Mouse (Mus musculus): ENCODE results near the gene Nras. TPM values are rescaled to one million over a fixed set of nuclear protein-coding genes. Genes with fewer than 3 reads are reported as not detected.

The Nras gene
- total RNA-seq (2017), result 104 and 110 TPM in 2 replicates

DNA sequence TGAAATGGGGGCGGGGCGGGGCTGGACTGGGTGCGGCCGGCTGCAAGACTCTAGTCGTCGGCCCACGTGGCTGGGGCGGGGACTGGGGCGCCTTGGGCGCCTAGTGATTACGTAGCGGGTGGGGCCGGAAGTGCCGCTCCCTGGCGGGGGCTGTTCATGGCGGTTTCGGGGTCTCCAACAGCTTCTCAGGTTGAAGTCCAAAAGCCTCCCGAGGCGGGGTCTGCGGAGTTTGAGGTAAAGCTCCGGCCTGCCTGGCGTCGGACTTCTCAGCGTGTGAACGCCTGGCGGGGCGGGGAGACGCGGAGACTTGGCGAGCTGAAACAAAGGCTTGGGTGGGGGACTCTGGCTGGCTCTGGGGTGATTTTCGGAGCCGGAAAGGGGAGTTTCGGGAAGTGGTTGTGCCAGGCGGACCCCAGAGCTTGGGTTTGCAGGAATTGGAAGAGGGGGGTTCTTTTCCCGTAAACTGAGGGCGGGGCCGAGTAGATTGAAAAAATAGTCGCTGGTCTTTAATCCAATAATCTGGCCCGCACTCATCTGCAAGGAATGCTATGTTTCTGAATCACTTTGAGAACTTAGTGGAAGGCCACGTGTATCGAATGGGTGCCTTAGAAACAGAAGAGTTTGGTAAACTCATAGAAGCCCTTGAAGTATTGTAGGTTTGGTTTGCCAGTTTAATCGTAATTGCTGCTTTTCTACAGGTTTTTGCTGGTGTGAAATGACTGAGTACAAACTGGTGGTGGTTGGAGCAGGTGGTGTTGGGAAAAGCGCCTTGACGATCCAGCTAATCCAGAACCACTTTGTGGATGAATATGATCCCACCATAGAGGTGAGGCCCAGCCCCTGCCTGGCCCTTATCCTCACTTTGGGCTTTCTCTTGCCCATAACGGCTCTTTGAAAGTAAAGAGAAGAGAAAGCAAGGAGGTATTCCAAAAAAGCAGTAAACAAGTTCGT is at the start of gene Nras:
Gene Nras (plus strand): TSS at position 79 of the 951 bp plus-strand sequence.
- peak; percentile 98 for ATAC-seq (replicated peaks; ENCODE audit: low read depth, poor library complexity, severe bottlenecking)

DNA sequence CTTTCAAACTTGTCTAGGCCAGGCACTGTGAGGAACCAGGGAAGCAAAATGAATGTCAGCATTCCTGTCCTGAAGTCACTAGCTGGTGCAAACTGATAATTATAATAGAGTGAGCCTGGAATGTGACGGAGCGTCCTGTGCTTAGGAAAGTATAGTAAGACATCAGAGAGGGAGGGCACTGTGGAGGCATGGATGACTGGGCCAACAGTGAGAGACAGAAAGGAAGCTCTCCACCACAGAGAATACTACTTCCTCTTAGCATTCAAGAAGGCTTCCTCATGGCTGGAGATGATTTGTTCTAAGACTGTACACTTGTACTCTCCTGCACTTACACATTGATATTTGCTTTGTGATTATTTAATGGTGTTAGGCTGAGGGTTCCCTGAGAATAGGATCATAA is 40.7 kb upstream of the Nras start:
- ATAC-seq (replicated peaks; ENCODE audit: low read depth, poor library complexity, severe bottlenecking), result peak; percentile 46

- no peak for ATAC-seq (replicated peaks; ENCODE audit: low read depth, poor library complexity, severe bottlenecking)
These were observed 38.6 kb upstream of the Nras start for GRCm38 (mm10) chr3:103019462-103019861.

DNA sequence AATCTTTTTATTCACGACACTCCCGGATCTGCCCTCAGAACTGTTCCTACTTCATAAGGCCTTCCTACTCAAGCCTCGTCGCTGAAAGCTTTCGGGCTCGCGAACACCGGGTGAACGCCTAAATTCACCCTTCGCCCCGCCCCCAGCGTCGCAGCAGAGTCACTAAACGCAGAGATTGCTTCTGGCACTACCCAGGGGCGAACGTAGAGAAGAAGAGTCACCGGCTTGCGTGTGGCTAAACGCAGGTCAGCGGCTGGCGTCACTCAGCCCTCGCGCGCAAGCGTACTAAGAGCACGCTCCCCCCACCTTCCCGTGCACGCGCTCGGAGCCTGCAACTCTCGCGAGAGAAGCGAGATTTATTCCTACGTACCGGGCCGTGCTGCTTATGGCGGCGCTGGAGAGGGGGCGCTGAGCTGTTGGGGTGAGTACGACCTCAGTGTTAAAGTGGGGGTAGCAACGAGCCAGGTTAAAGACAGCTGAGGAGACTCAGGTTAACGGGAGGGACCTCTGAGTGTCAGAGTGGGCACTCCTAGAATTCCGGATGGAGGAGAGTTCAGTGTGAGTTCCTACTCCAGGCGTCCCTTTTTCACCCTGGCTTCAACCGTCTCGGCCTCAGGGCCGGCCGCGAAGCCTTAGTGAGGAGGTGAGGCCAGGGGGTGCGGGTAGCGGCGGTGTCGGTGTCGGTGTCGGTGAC is 37.7 kb upstream of the Nras start, which contains the start of gene Csde1:
Gene Csde1 (plus strand): TSS at position 178 of the 694 bp plus-strand sequence.
- peak; percentile 84 for ATAC-seq (replicated peaks; ENCODE audit: low read depth, poor library complexity, severe bottlenecking)

DNA sequence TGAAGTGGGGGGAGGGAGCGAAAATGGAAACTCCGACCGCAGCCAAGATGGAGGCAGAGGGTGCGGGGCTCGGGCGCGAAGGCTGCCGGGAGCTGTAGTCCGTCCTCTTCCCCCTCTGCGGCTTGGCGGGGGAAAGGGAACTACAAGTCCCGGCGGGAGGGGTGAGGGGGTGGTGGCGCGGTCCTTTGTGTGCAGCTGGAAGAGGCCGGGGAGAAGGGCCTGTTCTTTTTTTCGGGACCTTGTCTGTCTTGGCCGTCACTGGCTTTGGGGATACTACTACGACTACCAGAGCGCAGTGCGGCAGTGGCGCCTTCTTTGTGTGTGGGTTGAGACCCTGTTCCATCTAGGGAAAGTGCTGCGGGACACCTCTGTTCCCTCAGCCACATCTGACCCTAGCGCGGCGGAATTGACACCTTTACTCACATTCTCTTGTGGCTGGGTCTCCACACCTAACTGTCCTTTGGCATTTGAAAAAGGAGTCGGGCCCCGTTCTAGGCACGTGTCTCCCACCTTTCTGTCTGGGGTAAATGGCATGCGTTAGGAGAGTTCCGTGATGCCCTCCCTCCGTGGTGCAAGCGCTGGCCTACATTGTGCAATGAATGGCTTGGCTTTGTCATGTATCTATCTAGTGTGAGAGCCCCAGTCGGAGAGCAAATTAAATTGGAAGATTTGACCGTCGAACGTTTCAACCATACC is 37.0 kb upstream of the Nras start:
- ATAC-seq (replicated peaks; ENCODE audit: low read depth, poor library complexity, severe bottlenecking), result peak; percentile 71

DNA sequence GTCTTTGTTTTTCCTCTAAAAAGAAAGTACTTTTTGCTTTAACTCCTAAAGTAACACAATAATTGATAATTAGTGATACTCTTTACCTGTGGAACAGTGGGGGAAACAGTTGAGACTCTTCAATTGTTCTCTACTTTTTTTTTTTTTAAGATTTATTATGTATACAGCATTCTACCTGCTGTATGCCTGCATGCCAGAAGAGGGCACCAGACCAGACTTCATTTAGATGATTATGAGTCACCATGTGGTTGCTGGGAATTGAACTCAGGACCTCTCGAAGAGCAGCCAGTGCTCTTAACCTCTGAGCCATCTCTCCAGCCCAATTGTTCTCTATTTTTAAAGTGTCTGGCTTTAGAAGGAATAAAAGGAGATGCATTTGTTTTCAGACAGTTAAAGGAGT is 31.9 kb upstream of the Nras start:
- no peak for ATAC-seq (replicated peaks; ENCODE audit: low read depth, poor library complexity, severe bottlenecking)

DNA sequence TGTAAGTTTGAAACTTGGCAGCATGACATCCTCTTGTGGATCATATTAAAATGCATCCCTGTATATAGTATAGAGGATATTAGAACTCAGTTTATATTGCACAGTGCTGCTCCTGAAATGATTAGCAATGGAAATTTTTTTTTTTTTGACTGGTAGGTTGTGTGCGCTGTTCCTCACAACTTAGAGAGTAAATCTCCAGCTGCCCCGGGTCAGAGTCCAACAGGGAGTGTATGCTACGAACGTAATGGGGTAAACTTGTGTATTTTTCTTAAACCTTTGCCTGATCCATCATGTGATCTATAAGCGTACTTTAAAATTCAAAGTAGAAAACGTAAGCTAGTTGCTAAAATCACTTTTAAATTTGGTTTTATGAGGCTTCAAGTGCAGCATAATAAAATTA is 17.8 kb upstream of the Nras start:
- no peak for ATAC-seq (replicated peaks; ENCODE audit: low read depth, poor library complexity, severe bottlenecking)

DNA sequence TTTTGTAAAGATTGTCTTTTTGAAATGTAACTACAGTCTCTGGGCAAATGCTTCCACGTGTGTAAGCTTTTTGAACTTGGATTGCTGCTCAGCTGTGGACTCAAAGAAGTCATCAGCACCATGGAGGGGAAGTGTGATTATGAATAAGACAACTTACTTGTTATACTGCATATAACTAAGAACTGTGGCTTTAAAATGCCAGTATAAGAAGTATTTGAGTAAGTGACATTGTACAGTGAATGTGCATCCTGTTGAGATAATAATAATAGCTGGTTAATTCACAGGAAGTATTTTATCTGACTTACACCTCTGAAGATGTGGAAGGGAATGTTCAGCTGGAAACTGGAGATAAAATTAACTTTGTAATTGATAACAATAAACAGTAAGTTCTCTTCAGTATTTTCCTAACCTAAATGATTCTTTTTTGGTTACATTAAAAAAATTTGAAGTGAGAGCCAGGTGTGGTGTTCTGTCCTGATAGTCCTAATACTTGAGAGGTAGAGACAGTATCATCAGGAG is 17.2 kb upstream of the Nras start:
- no peak for ATAC-seq (replicated peaks; ENCODE audit: low read depth, poor library complexity, severe bottlenecking)

DNA sequence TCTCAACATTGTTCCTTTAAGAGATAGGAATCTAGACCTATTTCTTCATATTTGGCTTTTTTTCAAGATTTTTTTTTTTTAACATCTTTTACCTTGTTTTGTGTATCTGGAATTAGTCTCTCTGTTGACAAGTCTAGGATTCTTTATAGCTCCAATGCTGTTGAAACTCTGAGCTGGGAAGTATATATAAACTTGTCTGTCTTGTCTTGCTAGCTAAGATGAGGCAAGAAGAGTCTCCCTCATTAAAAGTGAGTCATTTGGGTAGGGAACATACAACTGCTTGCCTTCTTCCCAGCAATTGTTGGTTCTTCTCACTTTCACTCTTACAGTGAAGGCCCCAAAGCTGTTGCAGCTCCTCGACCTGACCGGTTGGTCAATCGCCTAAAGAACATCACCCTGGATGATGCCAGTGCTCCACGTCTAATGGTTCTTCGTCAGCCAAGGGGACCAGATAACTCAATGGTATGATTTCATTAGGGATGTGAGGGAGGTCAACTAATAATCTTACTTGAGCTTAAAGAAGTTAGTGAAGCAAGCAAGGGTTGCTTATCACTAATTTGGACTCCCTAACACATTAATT is 2.0 kb upstream of the Nras start:
- no peak for ATAC-seq (replicated peaks; ENCODE audit: low read depth, poor library complexity, severe bottlenecking)

DNA sequence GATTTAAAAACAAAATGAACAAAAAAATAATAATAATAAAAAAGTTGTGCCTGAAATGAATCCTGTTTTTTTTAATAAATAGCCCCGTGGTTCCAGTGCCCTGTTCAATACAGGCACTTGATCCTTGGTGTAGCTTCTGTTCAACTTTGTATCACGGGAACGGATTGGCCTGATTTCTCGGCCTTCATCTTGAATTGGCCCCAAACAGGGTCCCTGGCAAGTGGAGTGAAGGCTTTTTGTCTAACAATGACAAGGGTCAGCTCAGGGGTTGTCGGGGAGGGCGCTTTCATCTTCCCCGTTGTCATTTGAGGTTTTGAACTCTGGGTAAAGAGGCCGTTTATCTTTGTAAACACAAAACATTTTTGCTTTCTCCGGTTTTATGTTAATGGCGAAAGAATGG is 333 bp upstream of the Nras start:
- peak; percentile 9 for ATAC-seq (replicated peaks; ENCODE audit: low read depth, poor library complexity, severe bottlenecking)

DNA sequence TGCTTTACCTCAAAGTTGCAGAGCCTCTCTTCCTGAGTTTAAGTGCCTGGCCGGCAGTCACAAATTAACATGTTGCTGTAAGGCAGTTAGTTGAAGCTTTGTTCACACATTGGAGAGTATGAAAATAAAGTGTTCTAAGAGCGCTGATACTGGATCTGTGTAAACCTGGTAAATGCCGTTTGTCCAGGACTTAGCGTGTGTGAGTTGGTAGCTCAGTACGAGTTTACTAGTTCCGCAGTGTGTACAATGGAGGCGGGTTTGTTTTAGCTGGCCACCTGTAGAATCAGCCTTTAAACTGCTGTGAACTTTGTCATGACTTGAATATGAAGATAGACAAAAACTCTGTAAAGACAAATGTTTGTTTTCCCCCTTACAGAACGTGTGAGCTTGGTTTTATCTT is 8.8 kb downstream of the Nras start:
- no peak for ATAC-seq (replicated peaks; ENCODE audit: low read depth, poor library complexity, severe bottlenecking)

DNA sequence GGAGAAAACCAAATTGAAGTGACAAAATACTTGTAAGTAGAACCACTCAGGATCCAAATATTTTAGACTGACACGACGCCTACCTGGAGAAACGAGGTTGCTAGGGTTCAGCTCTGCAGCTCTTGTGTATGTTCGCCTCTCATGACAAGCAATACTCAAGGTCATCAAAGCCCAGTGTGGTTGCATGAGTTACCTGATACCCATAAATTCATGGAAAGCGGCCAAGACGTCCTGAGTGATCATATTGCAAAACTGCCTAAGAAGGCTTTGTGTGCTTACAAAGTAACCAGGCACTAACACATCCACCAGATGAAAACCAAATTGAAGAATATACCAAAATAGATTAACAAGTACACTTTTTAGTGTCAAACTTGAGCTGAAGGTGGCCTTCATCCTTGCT is 10.9 kb downstream of the Nras start:
- no peak for ATAC-seq (replicated peaks; ENCODE audit: low read depth, poor library complexity, severe bottlenecking)

- no peak for ATAC-seq (replicated peaks; ENCODE audit: low read depth, poor library complexity, severe bottlenecking)
These were observed 15.7 kb downstream of the Nras start, which contains the start of gene Ampd1 for GRCm38 (mm10) chr3:103073771-103074170. Gene Ampd1 (plus strand): TSS chr3:103074014.

GRCm38 (mm10) chr3:103075871-103076270 is 17.8 kb downstream of the Nras start:
- ATAC-seq (replicated peaks; ENCODE audit: low read depth, poor library complexity, severe bottlenecking), result no peak

GRCm38 (mm10) chr3:103076476-103076875 is 18.4 kb downstream of the Nras start:
- ATAC-seq (replicated peaks; ENCODE audit: low read depth, poor library complexity, severe bottlenecking), result no peak

- no peak for ATAC-seq (replicated peaks; ENCODE audit: low read depth, poor library complexity, severe bottlenecking)
These were observed 21.2 kb downstream of the Nras start for GRCm38 (mm10) chr3:103079301-103079700.

DNA sequence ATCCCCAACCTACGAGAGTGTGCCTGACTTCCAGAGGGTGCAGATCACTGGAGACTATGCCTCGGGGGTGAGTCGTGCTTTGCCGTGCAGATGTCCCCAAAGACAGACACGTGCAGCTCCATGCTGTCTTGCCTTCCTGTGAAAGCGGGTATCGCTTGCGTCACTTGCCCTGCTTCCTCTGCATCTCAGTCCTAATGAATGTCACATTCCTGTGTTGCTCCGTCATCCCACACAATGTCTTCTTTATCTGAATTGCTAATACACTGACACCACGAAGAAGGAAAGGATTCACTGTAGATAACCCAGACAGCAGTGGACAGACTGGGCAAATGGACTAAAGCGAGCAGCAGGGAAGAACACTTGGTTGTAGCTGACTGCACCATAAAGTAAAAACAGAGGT is 23.0 kb downstream of the Nras start:
- no peak for ATAC-seq (replicated peaks; ENCODE audit: low read depth, poor library complexity, severe bottlenecking)

DNA sequence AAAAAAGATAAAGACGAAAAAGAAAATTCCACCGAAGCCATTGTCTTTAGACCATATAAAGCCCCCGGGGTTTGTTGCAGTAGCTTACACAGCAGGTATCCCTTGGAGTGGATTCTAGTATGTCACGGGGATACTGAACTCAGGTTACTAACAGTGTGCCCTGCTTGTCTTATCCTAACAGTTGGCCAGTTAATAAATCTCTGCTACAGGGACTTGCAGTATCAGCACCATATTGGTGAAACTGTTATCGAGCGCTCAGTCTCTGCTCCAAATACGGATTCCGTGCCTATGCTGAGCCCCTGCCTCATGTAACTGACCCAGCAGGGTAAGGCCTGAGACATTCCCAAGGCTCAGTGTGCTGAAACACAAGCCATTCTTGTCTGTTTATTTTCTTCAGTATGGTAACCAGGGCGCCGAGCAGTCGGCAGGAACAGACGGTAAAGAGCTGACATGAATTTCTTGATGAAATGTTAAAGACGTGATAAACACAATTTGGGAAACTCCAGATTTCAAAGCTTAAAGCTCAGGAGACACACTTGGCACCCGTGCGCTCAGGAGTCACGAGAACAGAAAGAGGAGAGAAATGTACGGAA is 23.9 kb downstream of the Nras start:
- no peak for ATAC-seq (replicated peaks; ENCODE audit: low read depth, poor library complexity, severe bottlenecking)

GRCm38 (mm10) chr3:103082761-103083160 is 24.7 kb downstream of the Nras start:
- ATAC-seq (replicated peaks; ENCODE audit: low read depth, poor library complexity, severe bottlenecking), result no peak

- ATAC-seq (replicated peaks; ENCODE audit: low read depth, poor library complexity, severe bottlenecking), result no peak
These were observed 27.9 kb downstream of the Nras start for GRCm38 (mm10) chr3:103085986-103086385.

Measured in common myeloid progenitor, adult 5-6 weeks (primary cell).